Mouse (Mus musculus): ENCODE measurements around the gene Armc5. TPM values are rescaled to one million over a fixed set of nuclear protein-coding genes. Genes with fewer than 3 reads are reported as not detected.
A peak's percentile ranks its signal among the peaks of the same experiment; 100 is the strongest.

The Armc5 gene
- polyA plus RNA-seq, 1 experiment from 2014 or later, result 15.7 TPM

GRCm38 (mm10) chr7:128266056-128266455 is 28.9 kb downstream of the Armc5 start:
- WGBS, result 71% methylated on average over 5 of the region's 5 CpGs
- no peak overlapping the region for H3K27ac ChIP-seq (ENCODE audit: poor library complexity, severe bottlenecking)

GRCm38 (mm10) chr7:128267391-128267790 is 30.2 kb downstream of the Armc5 start:
- no peak for ATAC-seq (ENCODE audit: insufficient number of reproducible peaks, low FRiP score)
- H3K4me1 ChIP-seq (replicated peaks), result peaks cover 9% of the 10 kb centered on the region
- no peak overlapping the region for H3K4me2 ChIP-seq
- H3K27ac ChIP-seq (ENCODE audit: poor library complexity, severe bottlenecking), result no peak overlapping the region
- peaks cover 16% of the 10 kb centered on the region for H3K36me3 ChIP-seq
- H3K4me3 ChIP-seq, result no peak overlapping the region
- 0 out of 2 replicates have a peak, but pooled peaks cover 3% of the 10 kb centered on the region for H3K27me3 ChIP-seq (replicated peaks)
- no peak overlapping the region for H3K9ac ChIP-seq
- no peaks in the 10 kb centered on the region for H3K9me3 ChIP-seq (replicated peaks)
- WGBS, result 60% methylated on average over 13 of the region's 13 CpGs

More at GRCm38 (mm10) chr7:128266056-128266455, 28.9 kb downstream of the Armc5 start:
- peaks cover 3% of the 10 kb centered on the region; the same call in 1 of the 2 replicates for H3K36me3 ChIP-seq
- no peak overlapping the region for H3K4me3 ChIP-seq
- no peak for ATAC-seq (ENCODE audit: insufficient number of reproducible peaks, low FRiP score)
- H3K27me3 ChIP-seq (replicated peaks), result 0 out of 2 replicates have a peak, but pooled peaks cover 3% of the 10 kb centered on the region
- H3K9ac ChIP-seq, result no peak overlapping the region
- no peak overlapping the region for H3K4me2 ChIP-seq
- no peaks in the 10 kb centered on the region for H3K9me3 ChIP-seq (replicated peaks)
- H3K4me1 ChIP-seq (replicated peaks), result peaks cover 9% of the 10 kb centered on the region

GRCm38 (mm10) chr7:128267813-128268212 is 30.7 kb downstream of the Armc5 start:
- no peak overlapping the region for H3K9ac ChIP-seq
- H3K27me3 ChIP-seq (replicated peaks), result 0 out of 2 replicates have a peak, but pooled peaks cover 3% of the 10 kb centered on the region
- H3K27ac ChIP-seq (ENCODE audit: poor library complexity, severe bottlenecking), result no peak overlapping the region
- peaks cover 9% of the 10 kb centered on the region for H3K4me1 ChIP-seq (replicated peaks)
- ATAC-seq (ENCODE audit: insufficient number of reproducible peaks, low FRiP score), result no peak
- WGBS, result 85% methylated on average over 7 of the region's 7 CpGs
- H3K9me3 ChIP-seq (replicated peaks), result no peaks in the 10 kb centered on the region
- H3K4me3 ChIP-seq, result no peak overlapping the region
- no peak overlapping the region for H3K4me2 ChIP-seq
- peaks cover 19% of the 10 kb centered on the region for H3K36me3 ChIP-seq

GRCm38 (mm10) chr7:128270431-128270850 is 33.3 kb downstream of the Armc5 start:
- Histone ChIP-seq H3K9me3 (replicated peaks) (no peaks in the 10 kb centered on the region), H3K4me1 (replicated peaks) (peaks cover 9% of the 10 kb centered on the region), H3K27me3 (replicated peaks) (0 out of 2 replicates have a peak, but pooled peaks cover 3% of the 10 kb centered on the region), H3K36me3 (peaks cover 45% of the 10 kb centered on the region), H3K4me2 (peak overlapping the region; percentile 27), H3K9ac (no peak overlapping the region), H3K27ac (ENCODE audit: poor library complexity, severe bottlenecking) (no peak overlapping the region), H3K4me3 (no peak overlapping the region)
- WGBS, result 26% methylated on average over 13 of the region's 13 CpGs
- ATAC-seq (ENCODE audit: insufficient number of reproducible peaks, low FRiP score), result peak; percentile 86

- Histone ChIP-seq H3K36me3 (peaks cover 55% of the 10 kb centered on the region), H3K4me1 (replicated peaks) (peaks cover 9% of the 10 kb centered on the region)
- 91% methylated on average over 9 of the region's 9 CpGs for WGBS
Measured at GRCm38 (mm10) chr7:128271496-128271895, 34.4 kb downstream of the Armc5 start.

GRCm38 (mm10) chr7:128276051-128276450 is 38.9 kb downstream of the Armc5 start:
- H3K27me3 ChIP-seq (replicated peaks), result no peaks in the 10 kb centered on the region
- H3K4me3 ChIP-seq, result no peak overlapping the region
- H3K4me1 ChIP-seq (replicated peaks), result no peaks in the 10 kb centered on the region
- WGBS, result 94% methylated on average over 6 of the region's 6 CpGs
- H3K4me2 ChIP-seq, result no peak overlapping the region
- peaks cover 81% of the 10 kb centered on the region for H3K36me3 ChIP-seq
- no peak overlapping the region for H3K9ac ChIP-seq
- no peak overlapping the region for H3K27ac ChIP-seq (ENCODE audit: poor library complexity, severe bottlenecking)
- no peak for ATAC-seq (ENCODE audit: insufficient number of reproducible peaks, low FRiP score)
- H3K9me3 ChIP-seq (replicated peaks), result no peaks in the 10 kb centered on the region

More at GRCm38 (mm10) chr7:128271496-128271895, 34.4 kb downstream of the Armc5 start:
- H3K27me3 ChIP-seq (replicated peaks), result no peaks in the 10 kb centered on the region
- H3K4me2 ChIP-seq, result no peak overlapping the region
- H3K9me3 ChIP-seq (replicated peaks), result no peaks in the 10 kb centered on the region
- no peak overlapping the region for H3K9ac ChIP-seq
- H3K27ac ChIP-seq (ENCODE audit: poor library complexity, severe bottlenecking), result no peak overlapping the region
- H3K4me3 ChIP-seq, result no peak overlapping the region
- no peak for ATAC-seq (ENCODE audit: insufficient number of reproducible peaks, low FRiP score)

GRCm38 (mm10) chr7:128279750-128280149 is 42.6 kb downstream of the Armc5 start:
- no peak for ATAC-seq (ENCODE audit: insufficient number of reproducible peaks, low FRiP score)
- 93% methylated on average over 4 of the region's 4 CpGs for WGBS
- no peaks in the 10 kb centered on the region for H3K27me3 ChIP-seq (replicated peaks)
- H3K4me1 ChIP-seq (replicated peaks), result peaks cover 10% of the 10 kb centered on the region
- peaks cover 51% of the 10 kb centered on the region for H3K36me3 ChIP-seq
- H3K9me3 ChIP-seq (replicated peaks), result no peaks in the 10 kb centered on the region
- H3K9ac ChIP-seq, result no peak overlapping the region
- no peak overlapping the region for H3K4me2 ChIP-seq
- no peak overlapping the region for H3K27ac ChIP-seq (ENCODE audit: poor library complexity, severe bottlenecking)
- H3K4me3 ChIP-seq, result no peak overlapping the region

- H3K9ac ChIP-seq, result no peak overlapping the region
- H3K4me3 ChIP-seq, result no peak overlapping the region
- H3K27me3 ChIP-seq (replicated peaks), result no peaks in the 10 kb centered on the region
- no peaks in the 10 kb centered on the region for H3K9me3 ChIP-seq (replicated peaks)
- peaks cover 36% of the 10 kb centered on the region for H3K36me3 ChIP-seq
- H3K4me1 ChIP-seq (replicated peaks), result peaks cover 10% of the 10 kb centered on the region
- ATAC-seq (ENCODE audit: insufficient number of reproducible peaks, low FRiP score), result no peak
- 72% methylated on average over 11 of the region's 11 CpGs for WGBS
- H3K27ac ChIP-seq (ENCODE audit: poor library complexity, severe bottlenecking), result no peak overlapping the region
- no peak overlapping the region for H3K4me2 ChIP-seq
Measured at GRCm38 (mm10) chr7:128281765-128282164, 44.6 kb downstream of the Armc5 start.

- peaks cover 38% of the 10 kb centered on the region for H3K36me3 ChIP-seq
- no peak overlapping the region for H3K4me3 ChIP-seq
- 33% methylated on average over 7 of the region's 7 CpGs for WGBS
- no peak overlapping the region for H3K4me2 ChIP-seq
- H3K9me3 ChIP-seq (replicated peaks), result no peaks in the 10 kb centered on the region
- H3K4me1 ChIP-seq (replicated peaks), result peaks cover 10% of the 10 kb centered on the region
- no peak overlapping the region for H3K27ac ChIP-seq (ENCODE audit: poor library complexity, severe bottlenecking)
- ATAC-seq (ENCODE audit: insufficient number of reproducible peaks, low FRiP score), result no peak
- H3K27me3 ChIP-seq (replicated peaks), result no peaks in the 10 kb centered on the region
- no peak overlapping the region for H3K9ac ChIP-seq
Measured at GRCm38 (mm10) chr7:128282532-128283244, 45.5 kb downstream of the Armc5 start.

- Histone ChIP-seq H3K9me3 (replicated peaks) (no peaks in the 10 kb centered on the region), H3K4me2 (no peak overlapping the region), H3K36me3 (peaks cover 35% of the 10 kb centered on the region), H3K27ac (ENCODE audit: poor library complexity, severe bottlenecking) (no peak overlapping the region), H3K27me3 (replicated peaks) (no peaks in the 10 kb centered on the region), H3K9ac (no peak overlapping the region), H3K4me3 (no peak overlapping the region), H3K4me1 (replicated peaks) (peaks cover 23% of the 10 kb centered on the region)
- ATAC-seq (ENCODE audit: insufficient number of reproducible peaks, low FRiP score), result no peak
- WGBS, result 61% methylated on average over 5 of the region's 5 CpGs
Measured at GRCm38 (mm10) chr7:128284047-128284446, 46.9 kb downstream of the Armc5 start.

GRCm38 (mm10) chr7:128285060-128285459 is 47.9 kb downstream of the Armc5 start:
- WGBS, result 87% methylated on average over 8 of the region's 8 CpGs
- peaks cover 29% of the 10 kb centered on the region for H3K36me3 ChIP-seq
- H3K4me3 ChIP-seq, result no peak overlapping the region

More at GRCm38 (mm10) chr7:128285060-128285459, 47.9 kb downstream of the Armc5 start:
- no peak overlapping the region for H3K27ac ChIP-seq (ENCODE audit: poor library complexity, severe bottlenecking)
- H3K9ac ChIP-seq, result no peak overlapping the region
- H3K4me2 ChIP-seq, result no peak overlapping the region
- no peak for ATAC-seq (ENCODE audit: insufficient number of reproducible peaks, low FRiP score)
- H3K27me3 ChIP-seq (replicated peaks), result no peaks in the 10 kb centered on the region
- no peaks in the 10 kb centered on the region for H3K9me3 ChIP-seq (replicated peaks)
- H3K4me1 ChIP-seq (replicated peaks), result peaks cover 32% of the 10 kb centered on the region
